Mouse (Mus musculus): Measurements from ENCODE around the gene Kazald1. TPM values are rescaled to one million over a fixed set of nuclear protein-coding genes. Genes with fewer than 3 reads are reported as not detected.

Gene Kazald1
- total RNA-seq, 2 experiments from 2014 or later: 4.9 to 7.0 TPM

DNA sequence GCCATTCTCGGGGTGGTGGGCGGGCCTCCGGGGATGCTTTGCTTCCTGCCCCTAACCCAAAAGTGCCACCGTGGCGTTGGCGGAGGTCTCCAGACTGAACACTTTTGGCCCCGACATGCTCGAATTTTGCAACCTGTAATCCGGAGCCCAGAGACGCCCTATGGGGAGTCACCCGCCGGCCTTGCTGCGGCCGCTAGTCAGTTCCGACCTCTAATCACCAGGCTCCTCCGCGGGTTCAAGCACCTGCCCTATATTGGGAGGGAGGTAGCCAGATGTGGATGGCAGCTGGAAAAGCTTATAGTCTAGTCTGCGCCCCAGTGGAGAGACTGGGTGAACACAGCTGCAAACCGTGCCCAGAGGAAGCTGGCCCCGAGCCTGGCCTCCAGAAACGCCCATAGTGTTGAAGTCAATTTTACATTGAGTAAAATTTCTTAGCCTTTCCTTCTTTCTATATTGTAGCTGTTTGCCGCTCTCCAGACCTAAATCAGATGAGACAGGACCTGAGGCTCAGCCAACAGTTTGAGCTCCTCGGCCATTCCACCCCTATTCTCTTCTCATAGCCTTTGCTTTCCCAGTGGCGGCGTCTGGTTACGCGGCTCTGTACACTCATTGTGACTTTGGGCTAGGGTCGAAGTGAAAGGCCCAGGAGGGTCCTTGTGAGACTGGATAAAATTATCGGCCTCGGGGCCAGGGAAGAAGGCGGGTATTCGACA lies 438 bp downstream of the Kazald1 start:
- intact Hi-C loops (cut with DNase I): loop anchor here (2.0 to 5.0 kb wide), 2 partner anchors 15 to 87 kb away; no protein-coding TSS in a partner anchor
- peak; percentile 25 to 41 for DNase-seq

DNA sequence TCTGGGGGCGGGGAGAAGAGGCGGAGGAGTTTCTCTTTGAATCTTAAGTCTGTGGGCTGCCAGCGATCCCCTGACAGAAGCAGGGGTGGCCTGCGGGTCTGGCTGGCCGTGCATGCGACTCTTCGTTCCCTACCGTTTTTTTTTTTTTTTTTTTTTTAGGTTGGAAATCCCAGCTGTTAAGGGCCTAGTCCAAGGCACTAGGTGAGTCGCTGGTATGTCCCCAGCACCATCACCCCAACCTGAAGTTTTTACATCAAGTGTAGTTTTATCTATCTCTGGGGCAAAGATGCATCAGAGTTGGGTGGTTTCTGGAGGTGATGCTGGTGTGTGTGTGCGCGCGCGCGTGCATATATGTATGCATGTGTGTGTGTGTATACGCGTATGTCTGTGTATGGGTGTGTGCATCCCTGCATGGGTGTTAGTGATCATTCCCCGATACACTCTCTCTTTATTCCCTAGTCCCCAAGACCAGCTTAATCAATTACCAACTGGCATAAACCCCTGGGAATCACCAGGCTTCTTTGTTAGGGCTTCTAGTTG lies 1.1 kb downstream of the Kazald1 start:
- intact Hi-C loops (cut with DNase I): loop anchor here (5.0 kb wide), 1 partner anchor 86 kb away; no protein-coding TSS in a partner anchor
- DNase-seq: no peak

DNA sequence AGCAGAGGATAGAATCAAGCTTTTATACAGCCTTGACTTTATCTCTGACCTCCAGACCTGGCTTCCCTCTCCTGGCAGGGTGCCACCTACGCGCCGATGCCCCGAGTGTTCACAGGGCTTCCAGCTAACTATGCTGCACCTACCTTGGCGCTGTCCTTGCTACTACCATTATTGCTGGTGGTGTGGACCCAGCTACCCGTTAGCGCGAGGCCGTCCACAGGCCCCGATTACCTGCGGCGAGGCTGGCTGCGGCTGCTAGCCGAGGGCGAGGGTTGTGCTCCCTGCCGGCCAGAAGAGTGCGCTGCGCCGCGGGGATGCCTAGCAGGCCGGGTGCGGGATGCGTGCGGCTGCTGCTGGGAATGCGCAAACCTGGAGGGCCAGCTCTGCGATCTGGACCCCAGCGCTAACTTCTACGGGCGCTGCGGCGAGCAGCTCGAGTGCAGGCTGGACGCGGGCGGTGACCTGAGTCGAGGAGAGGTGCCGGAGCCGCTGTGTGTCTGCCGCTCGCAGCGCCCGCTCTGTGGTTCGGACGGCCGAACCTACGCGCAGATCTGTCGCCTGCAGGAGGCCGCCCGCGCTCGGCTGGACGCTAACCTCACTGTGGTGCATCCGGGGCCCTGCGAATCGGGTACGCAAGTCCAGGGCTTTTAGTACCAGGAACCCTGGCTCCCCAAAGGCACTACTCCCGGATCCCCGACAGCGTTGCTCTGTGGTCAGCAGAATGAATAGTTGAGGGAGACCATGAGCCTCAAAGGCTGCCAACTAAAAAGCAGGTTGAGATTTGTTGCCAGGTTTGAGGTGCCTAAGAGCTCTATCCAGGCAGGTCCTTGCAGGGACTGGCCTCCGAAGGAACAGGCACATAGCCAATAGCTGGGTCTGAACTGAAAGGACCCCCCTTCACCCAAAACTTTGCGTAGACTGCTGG lies 1.8 kb downstream of the Kazald1 start:
- DNase-seq: peak; percentile 75 to 79

DNA sequence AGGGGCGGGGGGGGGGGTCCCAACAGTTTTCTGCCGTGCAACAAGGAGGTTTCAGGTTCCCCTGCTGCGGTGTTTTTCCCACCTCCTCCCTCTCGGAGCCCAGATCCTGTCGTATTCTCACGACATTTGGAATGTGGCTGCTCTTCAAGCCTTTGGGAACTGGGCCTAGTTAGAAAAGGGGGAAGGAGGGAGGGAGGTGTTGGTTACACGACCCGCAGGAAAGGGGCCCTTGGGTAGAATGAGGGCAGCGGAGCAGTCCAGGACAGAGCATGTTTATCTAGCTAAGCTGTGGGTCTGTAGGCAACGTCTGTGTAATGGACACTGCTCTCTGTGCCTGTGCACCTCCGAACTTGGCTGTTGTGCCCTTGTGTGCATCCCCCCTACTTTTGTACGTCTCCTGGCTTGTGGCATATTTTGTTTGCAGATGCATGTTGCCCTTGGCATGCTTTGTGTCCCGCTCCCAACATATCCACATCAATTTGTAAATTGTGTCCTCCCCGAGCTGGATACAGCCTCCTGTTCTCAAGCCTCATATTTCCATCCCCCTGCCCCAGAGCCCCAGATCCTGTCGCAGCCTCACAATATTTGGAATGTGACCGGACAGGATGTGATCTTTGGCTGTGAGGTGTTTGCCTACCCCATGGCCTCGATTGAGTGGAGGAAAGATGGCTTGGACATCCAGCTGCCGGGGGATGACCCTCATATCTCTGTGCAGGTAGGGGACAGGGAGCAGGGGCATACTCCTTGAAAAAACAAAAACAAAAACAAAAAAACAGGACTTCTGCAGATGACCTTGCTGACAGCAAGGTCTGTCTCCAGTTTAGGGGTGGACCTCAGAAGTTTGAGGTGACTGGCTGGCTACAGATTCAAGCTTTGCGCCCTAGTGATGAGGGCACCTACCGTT lies 3.0 kb downstream of the Kazald1 start:
- DNase-seq: peak in 1 of 2 experiments; percentile 29
- intact Hi-C loops (cut with DNase I): loop anchor here (5.0 kb wide), 1 partner anchor 84 kb away; no protein-coding TSS in a partner anchor

More for the DNA sequence above, 1.8 kb downstream of the Kazald1 start:
- intact Hi-C loops (cut with DNase I): loop anchor here (5.0 kb wide), 1 partner anchor 85 kb away; no protein-coding TSS in a partner anchor

DNA sequence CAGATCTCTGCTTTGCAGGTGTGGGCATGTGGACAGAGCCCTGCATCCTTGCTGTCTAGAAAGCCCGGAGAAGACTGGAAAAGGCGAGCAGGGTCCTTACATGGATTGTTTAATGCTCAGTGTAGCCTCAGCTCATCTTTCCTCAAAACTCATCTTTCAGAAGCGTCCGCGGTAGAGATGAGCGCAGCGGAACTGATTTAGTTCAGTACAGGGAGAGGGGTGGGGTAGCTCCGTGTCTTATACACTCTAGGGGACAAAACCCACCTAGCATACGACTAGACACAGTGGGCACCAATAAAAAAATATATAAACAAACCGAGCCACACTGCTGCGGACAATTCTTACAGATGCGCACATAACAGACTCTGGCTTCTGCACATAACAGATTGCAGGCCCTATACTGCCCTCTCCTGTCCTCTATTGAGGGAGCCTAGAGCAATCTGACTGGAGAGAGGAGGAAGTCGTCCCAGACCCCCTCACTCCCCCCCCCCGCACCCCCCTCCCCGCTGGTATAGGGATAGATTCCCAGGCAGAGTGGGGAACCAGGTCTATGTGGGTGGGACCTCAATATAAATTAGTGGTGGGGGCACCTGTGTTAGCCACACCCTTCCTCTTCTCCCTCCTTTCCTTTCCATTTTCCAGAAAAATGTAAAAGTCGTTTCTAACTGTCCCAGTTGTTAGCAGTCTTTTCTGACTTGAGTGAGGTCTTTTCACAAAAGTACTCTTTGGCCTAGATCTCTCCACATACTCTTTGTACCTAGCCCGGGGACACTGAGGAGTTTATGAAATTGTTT lies 4.1 kb downstream of the Kazald1 start:
- intact Hi-C loops (cut with DNase I): loop anchor here (5.0 kb wide), 1 partner anchor 83 kb away; no protein-coding TSS in a partner anchor
- DNase-seq: peak in 1 of 2 experiments; percentile 36

DNA sequence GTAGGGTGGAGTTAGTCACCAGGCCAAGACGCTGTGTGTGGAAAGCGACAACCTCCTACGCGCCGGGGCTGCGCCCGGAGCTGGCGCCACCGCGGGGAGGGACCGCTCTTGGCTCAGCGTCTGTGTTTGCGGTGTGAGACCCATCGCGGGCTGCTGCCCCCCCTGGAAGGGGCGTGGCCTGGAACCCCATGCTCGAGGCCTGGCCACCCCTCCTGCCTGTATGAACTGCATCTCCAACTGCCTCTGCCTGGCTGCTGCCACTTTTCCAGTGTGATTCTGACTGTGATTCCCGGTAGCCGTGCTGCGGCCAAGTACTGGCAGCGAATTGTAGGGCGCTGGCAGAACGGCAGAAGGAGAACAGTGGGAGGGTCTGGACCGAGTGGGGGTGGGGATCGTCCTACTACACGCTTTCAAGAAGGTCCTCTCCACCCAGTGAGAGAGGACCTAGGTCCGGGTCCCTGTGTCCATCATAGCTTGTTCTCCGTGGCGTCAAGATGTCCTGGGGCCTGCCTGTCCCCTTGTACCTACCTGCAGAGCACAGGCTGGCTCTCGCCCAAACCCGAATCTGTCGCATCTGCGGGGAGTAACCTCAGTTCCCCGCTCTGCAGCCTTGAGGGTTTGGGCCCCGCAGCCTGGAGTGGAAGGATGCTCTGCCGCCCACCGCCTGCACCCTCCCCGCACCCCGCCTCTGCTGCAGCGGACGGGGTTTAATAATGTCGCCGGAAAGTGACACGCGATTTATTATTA lies 4.9 kb downstream of the Kazald1 start:
- peak; percentile 78 to 81 for DNase-seq
- intact Hi-C loops (cut with DNase I): loop anchor here (5.0 kb wide), 1 partner anchor 82 kb away; no protein-coding TSS in a partner anchor

DNA sequence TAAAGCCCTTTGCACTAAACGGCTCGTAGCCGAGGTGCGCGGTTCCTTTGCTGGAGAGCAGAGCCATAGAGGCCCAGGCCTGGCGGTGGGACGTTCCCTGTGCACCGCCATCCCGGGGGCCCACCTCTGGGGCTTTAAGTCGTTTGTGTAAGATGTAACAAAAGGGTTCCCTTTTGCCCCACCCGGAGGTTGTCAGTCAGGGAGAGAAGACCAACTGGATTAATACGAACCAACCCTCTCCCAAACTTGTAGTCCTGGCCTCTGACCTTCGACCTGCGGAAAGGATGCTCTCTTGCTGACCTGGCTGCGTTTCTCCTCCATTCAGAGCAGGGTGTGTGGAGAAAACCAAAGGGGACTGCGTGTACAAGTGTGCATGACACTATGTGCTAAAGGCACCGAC lies 5.7 kb downstream of the Kazald1 start:
- DNase-seq: no peak
- intact Hi-C loops (cut with DNase I): loop anchor here (1.0 kb wide), 1 partner anchor 24 kb away; no protein-coding TSS in a partner anchor

DNA sequence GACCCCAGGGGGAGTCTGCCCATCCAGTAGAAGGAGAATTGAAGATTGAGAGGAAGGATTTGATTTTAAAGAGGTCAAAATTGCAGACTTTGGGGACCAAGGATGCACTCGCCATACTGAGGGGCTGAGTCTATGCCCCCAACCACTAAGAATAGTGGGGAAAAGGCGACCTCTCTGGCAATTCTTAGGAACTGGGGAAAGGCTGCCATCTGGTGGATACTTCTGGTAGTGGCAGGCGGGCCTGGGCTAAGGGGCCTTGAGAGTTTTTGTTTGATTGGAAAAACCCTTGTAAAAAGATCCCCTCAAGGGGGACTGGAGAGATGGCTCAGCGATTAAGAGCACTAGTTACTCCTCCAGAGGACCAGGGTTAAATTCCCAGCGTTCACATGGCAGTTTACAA lies 6.2 kb downstream of the Kazald1 start:
- intact Hi-C loops (cut with DNase I): loop anchor here (1.0 kb wide), 1 partner anchor 25 kb away; no protein-coding TSS in a partner anchor

DNA sequence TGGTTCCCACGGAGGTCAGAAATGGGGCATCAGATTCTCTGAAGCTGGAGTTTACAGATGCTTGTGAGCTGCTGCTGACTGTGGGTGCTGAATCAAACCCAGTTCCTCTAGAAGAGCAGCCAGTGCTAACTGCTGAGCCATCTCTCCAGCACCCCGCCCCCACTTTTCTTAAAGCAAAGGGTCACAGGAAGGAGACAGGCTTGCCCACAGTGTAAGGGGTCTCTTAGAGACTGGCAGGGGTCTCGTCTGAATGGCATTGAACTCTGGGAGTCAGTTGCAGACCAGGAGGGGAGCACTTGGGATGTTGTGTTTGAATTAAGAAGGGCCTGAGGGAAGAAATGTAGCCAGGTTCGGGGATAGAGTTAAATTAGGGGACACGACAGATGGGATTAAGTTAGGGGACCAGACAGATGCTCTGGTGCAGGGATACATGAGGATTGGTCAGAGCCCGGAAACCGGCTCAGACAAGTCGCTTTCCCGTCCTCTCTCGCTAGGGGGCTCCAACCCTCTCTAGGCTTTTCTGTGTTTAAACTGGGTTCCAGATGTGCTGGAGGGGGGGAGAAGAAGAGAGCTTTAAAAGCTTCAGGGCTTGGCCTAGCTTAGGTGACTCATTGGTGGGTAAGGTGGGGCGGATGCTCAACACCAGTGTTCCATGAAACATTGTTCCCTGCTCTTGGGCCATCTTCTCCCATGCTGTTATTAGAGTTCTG lies 7.0 kb downstream of the Kazald1 start:
- peak; percentile 59 to 73 for DNase-seq
- intact Hi-C loops (cut with DNase I): loop anchor here (1.0 kb wide), 1 partner anchor 26 kb away; no protein-coding TSS in a partner anchor

More for the DNA sequence above, 6.2 kb downstream of the Kazald1 start:
- peak; percentile 77 to 88 for DNase-seq

DNA sequence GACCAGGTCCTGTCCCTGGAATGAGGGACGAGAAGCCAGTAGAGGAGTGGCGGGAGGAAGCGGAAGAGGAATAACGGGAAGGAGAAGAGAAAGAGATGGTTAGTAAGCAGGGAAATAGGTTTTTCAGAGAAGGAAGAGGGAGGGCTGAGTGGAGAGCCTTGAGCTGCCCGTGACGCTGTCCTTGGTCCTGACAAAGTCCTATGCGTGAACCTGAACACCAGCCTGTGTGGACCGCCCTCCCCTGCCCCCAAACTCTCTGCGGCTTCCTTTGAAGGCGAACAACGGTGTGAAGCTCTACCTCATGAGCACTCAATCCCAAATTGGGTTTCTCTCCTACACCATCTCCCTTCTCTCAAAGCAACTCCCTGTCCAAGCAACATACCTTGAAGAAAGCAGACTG lies 22.8 kb downstream of the Kazald1 start:
- DNase-seq: peak; percentile 65 to 77
- intact Hi-C loops (cut with DNase I): no loop called here

DNA sequence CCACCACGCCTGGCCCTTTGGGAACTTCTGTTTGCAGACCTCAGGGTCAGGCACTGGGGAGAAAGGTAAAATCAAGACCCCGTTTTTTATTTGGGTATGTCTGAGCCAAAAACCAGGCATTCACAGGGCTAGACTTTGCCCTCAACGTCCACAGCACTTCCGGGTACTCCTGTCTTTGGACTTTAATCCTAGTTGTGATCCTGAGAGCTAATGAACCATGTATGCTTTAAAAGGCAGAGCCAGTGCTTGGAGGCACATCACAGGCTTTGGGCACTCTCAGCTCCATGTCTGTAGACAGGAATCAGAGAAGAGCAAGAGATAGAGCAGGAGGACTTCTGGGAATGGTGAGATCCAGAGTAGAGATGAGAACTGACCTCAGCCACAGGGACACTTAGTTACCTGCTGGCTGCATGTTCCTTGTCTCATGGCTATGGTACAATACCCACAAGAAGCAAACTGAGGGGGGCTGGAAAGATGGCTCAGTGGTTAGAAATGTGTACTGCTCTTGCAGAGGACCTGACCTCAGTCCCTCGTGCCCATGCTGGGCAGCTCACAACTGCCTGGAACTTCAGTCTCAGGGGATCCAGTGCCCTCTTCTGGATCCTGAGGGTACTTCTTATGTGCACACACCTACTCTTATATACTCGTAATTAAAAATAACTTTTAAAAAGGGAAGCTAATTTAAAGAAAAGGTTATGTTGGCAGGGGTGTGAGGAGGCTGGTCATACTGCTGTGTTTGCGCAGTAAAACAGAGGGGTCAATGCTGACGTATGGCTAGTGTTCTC lies 25.6 kb downstream of the Kazald1 start:
- intact Hi-C loops (cut with DNase I): no loop called here

DNA sequence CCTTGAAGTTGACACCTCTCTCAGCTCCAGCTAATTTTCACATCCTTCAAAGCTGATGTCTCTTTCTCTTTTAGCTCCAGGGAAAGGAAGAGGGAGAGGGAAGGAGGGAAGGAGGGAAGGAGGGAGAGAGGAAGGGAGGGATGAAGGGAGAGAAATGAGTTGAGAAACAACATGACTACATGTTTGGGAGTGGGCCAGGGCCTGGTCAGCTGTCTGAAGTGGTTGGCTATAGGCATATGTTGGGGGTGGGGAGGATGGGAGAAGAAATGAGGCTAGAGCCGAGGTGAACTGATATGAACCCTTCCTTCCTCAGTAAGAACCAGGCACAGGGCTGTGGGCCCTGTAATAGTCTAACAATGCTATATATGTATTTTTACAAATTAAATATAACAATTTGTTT lies 30.6 kb downstream of the Kazald1 start:
- DNase-seq: no peak
- intact Hi-C loops (cut with DNase I): no loop called here

More for the DNA sequence above, 25.6 kb downstream of the Kazald1 start:
- DNase-seq: no peak

DNA sequence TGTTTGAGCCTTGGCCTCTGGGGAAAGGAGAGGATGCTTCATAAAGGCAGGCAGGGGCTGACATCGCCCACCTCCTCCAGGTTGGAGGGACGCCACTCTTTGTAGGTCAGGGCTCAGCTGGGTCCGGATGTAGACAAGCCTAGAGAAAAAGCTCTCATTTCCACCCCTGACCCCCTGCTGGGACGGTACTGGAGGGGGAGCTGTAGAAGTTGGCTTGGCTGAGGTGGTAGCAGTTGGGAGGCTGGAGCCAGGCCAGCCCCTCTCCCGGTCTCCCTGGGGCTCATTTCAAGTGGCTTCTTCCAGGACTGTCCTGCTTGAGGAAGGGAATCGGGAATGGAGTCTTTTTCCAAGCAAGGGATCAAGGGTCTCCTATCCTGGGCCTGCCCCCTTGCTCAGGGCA lies 31.6 kb downstream of the Kazald1 start:
- intact Hi-C loops (cut with DNase I): no loop called here
- DNase-seq: no peak

DNA sequence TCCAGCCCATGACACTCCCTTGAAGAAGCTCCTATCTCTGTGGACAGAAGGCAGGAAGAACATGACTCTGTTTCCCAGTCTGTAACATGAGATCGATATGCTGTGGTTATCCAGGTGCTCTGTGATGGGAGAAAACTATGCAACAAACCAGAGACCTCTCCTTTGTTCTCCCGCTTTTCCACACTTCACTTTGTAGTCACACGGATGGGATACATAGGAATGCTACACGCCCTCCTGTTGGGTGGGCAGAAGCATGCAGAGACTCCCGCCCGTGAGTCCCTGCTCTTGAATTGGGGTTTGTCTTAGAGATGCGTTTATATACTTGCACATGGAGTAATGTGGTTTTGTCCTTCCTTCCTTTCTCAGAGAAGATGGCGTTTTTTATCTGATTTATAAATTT lies 35.6 kb downstream of the Kazald1 start:
- no peak for DNase-seq
- intact Hi-C loops (cut with DNase I): no loop called here

DNA sequence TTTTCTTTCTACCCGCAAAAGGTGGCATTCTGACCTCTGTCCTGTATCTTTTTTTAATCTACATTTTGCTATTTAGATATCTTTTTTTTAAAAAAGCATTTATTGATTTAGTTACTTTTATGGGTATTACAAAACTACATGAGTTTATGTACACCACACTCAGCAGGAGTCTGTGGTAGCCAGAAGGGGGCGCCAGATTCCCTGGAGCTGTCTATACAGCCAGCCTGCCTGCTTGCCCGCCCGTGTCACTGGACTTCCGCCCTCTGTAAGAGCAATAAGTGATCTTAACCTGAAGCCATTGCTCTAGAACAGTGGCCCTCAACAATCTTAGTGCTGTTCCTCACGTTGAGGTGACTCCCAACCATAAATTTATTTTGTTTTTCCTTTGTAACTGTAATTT lies 37.4 kb downstream of the Kazald1 start:
- DNase-seq: no peak
- intact Hi-C loops (cut with DNase I): no loop called here

DNA sequence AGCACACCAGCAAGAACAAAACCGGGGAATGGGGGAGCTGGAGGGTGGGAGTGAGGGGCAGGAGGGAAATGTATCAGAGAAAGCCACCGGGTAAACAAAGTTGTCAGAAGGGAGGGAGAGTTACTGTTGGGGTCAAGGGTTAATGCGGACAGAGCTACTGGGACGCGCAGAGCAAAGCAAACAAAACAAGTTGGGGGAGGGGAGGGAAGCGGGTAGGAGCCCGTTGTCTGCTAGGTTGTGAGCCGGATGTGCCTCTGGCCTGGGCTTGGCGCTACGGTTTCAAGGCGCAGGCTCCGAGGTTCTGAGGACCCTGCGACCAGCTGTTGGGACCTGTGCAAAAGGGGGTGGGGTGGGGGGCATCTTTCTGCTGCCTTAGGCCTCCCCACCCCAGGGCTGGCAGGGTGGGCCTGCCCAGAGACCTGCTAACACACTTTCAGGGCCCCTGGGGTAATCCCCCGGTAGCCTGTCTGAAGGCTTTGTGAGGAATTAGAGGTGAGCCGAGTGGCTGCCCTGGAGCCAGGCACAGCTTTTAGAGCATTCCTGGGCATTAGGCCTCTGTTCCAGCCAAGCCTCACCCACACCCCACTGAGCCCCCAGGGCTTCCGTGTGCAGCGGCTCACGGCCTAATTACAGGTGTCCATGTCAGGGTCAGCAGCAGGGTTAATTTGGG lies 38.9 kb downstream of the Kazald1 start:
- intact Hi-C loops (cut with DNase I): no loop called here
- DNase-seq: no peak

All from heart, postnatal 14 days (tissue).